Mouse (Mus musculus) granulocyte monocyte progenitor cell, adult 5-6 weeks (primary cell): ENCODE results near the gene Pde6d. TPM values are rescaled to one million over a fixed set of nuclear protein-coding genes. Genes with fewer than 3 reads are reported as not detected.

Source experiments
- ATAC-seq: replicated peaks from 2 replicates; pipeline ENCODE4 v1.8.0; 2016; ENCODE audit warnings: mild to moderate bottlenecking, moderate TSS enrichment, inconsistent platforms; ENCODE audit not compliant: poor library complexity, severe bottlenecking
- total RNA-seq, 2 experiments: library from RNA; stranded (forward) in 1 of 2; stranded (reverse) in 1 of 2; fragments of 200-712, 200-1000 nt in 1 of 2; fragments of >200 nt in 1 of 2; fragmentation: Nextera tagmentation in 1 of 2; gene quantifications; 2 replicates each; pipeline ENCODE4 v1.2.3; 2014 to 2017

The Pde6d gene
- total RNA-seq (2014; fragmentation: Nextera tagmentation) (57.7 and 68.0 TPM in 2 replicates), total RNA-seq (2017) (32.0 and 33.0 TPM in 2 replicates)

DNA sequence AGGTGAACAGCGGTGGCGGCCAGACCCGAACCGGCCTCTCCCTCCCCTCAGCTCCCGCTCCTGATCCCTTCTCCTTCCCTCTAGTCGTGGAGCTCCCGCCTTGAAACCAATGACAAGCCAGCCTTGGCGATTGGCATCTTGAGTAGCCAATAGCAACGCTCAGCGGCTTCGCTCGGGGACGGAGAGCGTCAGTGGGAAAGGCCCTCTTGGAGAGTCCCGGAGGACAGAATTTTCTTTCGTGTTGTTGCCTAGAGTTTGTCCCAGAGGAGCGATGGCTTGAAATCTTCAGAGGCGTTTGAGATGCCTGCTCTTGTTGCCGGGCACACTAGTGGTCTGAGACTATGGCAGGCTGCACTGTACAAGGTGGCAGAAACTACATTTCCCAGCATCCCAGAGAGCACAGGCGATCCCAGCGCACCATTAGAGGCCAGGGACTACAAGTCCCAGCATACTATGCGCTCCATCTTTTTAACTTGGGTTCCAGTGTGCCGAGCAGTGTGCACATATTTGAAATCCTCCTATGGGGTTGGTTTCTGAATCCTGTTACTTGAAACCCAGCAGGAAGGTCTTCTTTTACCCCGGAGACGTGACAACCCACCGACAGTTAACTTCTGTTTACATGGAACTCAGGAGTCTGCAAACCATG, at the start of gene Pde6d, which contains the start of gene Cops7b:
Gene Pde6d (minus strand): TSS at position 179 of the 646 bp plus-strand sequence.
Gene Cops7b (plus strand): TSS at position 454 of the 646 bp plus-strand sequence.
- peak; percentile 84 for ATAC-seq

DNA sequence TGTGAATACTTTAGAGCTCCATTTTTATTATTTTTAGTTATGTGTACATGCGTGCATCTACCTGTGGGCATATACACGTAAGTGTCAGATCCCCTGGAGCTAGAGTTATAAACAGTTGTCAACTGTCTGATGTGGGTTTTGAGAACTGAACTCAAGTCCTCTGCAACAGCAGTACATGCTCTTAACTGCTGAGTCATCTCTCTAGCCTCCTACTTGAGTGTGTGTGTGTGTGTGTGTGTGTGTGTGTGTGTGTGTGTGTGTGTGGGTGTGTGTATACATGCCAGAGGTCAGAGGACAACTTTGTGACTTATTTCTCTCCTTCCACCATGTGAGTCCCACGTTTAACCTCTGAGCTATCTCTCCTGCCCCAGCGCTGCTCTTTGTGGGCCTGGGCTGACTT, 48.1 kb upstream of the Pde6d start:
- no peak for ATAC-seq

DNA sequence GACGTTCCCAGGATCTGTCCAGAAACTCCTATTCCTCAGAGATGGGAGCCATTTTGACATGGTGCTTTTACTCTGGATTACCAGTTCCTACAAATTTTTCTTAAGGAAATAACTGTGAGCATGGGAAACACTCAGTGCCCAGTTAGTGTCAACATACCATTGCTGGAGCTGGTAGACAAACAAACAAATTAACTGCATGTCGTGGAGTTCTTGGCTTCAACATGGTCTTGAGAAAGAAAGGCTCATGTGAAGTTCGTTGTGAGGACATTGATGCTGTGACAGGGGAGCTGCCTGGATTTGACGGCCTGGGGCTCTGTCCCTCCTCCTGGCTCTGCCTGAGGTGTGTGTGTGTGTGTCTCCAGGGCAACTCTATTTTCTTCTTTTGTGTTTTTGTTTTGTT, 47.5 kb upstream of the Pde6d start:
- ATAC-seq, result no peak

DNA sequence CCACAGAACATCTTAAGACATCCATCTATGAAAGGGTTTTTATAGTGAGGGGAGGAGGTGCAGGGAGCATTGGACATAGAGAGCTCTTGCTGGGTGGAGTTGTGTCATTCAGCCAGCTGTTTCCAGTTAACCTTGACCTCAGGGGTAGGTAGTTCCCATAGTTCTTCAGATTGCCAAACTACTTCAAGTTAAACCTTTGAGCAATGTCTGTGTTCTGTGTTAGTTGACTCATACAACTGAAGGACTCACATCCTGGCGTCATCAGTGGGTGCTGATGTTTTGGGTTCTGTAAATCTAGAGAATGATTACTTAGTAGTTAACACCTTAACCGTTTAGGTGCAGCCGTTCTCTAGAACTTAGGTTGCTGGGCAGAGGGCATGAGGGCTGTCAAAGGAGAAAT, 45.8 kb upstream of the Pde6d start:
- ATAC-seq, result no peak

DNA sequence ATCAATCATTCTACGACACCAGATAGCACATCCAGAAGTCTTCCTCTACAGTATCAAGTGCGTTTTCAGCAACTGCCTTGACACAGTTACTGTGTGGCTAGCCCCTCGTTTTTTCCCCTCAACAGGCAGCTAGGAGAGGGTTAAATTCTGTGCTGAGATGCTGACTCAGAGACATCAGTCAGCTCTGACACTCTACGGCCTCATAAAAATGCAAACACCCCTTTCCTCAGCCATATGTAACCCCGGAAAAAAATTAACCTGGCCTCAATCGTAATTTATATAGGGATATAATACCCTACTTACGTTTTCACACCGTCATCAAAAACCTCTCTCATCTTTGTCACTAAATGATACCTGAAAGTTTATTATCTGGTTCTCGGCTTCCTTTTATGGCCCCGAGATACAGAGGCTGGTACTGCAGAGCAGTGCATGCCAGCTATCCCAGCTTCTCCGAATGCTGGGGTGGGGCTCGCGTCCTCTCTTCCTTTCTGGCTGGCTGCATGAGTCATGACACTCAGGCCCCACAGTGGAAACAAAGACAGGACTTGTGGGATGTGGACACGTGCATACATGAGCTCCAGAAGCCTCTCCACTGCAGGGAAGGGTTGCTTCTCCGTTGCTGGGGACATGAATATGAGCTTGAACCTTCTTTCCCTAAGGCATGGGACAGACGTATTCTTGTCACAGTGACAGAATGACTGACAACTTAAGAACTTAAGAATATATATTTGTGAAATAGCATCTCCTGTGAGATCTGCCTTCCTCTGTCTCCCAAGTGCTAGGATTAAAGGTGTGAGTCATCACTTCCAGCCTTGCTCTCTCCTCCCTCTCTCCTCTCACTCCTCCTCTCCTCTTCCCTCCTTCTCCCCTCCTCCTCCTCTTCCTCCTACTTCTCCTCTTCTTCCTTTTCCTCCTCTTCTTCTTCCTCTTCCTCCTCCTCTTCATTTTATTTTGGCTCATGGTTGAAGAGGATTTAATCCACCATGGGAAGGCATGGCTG, 40.9 kb upstream of the Pde6d start:
- ATAC-seq, result no peak

DNA sequence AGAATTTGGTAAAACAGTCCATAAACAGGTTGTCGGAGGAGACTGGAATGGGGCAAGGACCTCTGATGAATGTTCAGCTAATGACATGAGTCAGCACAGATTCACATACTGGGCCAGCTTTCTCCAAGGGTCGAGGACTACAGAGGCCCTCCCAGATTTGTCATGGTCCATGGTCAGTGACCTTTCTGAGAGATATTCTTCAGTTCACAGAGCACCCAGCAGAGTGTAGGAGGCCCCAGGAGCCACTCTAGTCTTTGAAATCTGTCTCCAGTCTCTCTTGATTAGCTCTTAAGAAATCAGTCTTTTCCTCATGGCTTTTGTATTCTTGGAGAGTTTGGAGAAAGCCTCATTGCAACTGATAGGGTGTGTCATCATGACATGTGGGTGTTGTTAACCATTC, 39.9 kb upstream of the Pde6d start:
- no peak for ATAC-seq

DNA sequence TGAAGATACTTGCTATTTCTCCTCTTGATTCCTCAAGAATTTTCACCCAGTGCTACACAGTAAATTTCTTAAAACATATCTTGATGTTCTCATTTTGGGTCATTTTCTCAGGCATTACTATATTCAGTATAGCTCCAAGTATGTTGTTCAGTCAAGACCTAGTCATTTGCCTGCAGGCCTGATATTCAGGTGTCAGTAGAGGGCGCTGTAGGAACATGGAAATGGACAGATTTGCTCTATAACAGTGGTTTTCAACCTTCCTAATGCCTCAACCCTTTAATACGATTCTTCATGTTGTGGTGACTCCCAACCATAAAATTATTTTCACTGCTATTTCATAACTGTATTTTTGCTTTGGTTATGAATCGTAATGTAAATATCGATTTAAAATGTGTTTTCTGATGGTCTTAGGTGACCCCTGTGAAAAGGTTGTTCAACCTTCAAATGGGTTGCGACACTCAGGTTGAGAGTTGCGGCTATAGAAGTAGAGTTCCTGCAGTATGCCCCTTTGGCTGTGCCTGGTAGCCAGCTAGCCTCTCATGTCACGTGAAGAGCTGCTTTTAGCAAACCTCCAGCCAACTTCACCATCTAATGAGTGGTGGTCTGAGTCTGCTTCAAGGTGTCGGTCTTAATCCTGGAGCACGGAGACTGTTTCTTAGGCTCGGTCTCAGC, 36.2 kb upstream of the Pde6d start:
- ATAC-seq, result peak; percentile 69; the same call in 1 of the 2 replicates

DNA sequence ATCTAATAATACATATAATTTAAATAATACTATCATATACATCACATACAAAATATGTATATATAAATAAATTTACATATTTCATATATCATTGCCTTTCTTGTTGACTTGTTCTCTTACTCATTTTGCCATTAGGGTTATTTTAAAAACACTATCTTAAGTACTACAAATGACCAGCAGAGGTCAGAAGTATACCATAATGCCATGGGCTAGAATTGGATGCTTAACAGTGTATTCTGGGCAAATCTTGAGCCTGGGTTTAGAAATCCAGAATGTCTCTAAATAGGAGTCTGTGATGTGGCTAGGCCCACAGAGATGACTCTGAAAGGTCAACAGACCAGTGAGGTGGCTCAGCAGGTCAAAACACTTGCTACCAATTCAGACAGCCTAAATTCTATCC, 31.8 kb upstream of the Pde6d start:
- ATAC-seq, result 0 out of 2 replicates have a peak, but pooled peaks have one; percentile 44

DNA sequence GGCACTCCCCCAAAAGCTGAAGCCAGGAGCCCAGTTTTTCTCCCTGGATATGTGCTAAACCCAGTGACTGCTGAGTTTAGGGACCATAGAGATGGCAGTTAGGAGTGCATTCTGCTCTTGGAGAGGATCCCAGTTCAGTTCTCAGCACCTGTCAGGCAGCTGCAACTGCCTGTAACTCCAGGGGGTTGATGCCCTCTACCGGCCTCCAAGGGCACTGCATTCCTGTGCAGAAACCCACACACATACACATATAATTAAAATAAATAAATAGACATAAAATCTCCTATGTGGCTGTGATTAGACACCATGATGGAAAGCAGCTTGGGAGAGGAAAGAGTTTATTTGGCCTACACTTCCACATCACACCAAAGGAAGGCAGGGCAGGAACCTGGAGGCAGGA, 29.7 kb upstream of the Pde6d start:
- no peak for ATAC-seq

DNA sequence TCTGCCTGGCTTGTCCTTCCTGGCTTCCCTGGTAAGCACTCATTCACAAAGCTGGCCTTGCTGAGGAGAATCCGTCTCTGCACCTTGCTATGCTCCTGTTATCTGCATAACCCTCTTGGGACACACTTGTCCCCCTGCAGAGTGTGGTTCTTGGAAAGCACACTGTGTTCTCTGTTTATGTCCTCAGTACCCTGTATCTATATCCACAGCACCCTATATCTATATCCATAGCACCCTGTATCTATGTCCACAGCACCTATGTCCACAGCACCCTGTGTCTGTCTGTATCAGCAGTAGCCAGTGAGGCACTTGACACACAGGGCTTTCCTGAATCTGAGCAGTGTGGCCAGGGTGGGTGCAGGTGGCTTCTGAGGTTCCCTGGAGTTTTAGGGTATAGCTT, 28.5 kb upstream of the Pde6d start:
- ATAC-seq, result no peak

DNA sequence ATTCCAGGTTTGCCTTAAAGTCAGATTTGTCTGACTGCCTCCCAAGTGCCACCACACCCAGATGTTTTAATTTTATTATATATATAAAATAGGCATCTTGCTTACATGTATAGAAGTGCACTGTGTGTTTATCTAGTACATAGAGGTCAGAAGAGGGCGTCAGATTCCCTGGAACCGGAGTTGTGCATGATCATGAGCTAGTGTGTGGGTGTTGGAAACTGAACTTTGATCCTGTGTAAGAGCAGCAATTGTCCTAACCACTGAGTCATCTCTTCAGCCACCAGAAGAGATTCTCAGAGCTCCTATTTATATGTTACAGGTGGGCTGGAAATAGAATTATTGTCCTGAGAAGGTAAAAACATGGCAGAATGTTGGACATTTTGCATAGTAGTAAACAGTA, 17.7 kb upstream of the Pde6d start:
- no peak for ATAC-seq

DNA sequence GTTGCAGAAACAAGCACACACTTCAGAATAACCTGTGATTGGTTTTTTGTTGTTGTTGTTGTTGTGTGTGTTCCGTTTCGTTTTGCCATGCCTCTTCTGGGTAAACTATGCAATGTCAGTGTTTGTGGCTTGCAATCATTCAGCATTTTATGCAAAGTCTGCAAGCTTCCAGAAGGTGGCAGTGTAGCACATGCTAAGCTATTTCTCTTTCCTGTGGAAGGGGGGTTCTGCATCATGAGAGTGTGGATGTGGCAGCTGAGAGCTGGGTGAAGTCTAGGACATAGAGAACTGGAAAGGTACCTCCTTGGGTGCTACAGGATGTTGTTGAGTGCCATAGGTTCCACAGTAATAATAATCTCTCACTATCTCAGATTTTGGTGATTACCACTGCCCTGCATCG, 16.1 kb upstream of the Pde6d start:
- ATAC-seq, result peak; percentile 48; the same call in 1 of the 2 replicates

DNA sequence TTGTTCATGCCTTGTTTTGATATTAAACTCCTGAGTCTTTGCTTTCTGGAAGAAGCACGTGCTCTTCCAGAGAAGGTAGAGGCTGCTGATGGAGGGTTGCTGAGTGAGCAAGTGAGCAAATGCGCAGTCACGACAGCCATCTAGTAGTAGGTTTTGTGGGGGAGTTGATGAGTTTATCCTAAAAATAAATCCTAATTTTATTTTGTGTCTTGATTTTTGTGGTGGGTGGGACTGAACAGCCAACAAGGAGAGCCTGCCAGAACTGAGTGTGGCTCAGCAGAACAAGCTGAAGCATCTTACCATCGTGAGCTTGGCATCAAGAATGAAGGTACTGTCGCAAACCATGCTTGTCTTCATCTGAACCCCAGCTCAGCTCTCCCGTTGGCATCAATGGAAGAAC, 14.1 kb upstream of the Pde6d start:
- no peak for ATAC-seq

DNA sequence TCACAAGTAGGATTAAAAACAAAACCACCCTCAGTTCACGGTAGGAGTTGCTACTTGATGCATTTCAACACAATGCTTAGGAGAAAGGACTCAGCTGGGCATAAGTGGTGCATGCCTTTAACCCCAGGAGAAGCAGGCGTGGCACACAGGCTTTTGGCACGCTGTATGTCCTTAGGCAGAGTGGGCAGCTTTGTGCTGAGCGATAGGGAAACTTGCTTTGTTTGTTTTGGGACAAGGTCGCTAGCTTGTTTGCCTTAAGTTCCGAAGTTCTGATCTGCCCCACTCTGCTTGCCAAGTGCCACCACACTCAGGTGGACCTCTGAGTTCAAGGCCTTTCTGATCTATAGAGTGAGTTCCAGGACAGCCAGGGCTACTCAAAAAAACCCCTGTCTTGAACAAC, 12.9 kb upstream of the Pde6d start:
- ATAC-seq, result no peak

DNA sequence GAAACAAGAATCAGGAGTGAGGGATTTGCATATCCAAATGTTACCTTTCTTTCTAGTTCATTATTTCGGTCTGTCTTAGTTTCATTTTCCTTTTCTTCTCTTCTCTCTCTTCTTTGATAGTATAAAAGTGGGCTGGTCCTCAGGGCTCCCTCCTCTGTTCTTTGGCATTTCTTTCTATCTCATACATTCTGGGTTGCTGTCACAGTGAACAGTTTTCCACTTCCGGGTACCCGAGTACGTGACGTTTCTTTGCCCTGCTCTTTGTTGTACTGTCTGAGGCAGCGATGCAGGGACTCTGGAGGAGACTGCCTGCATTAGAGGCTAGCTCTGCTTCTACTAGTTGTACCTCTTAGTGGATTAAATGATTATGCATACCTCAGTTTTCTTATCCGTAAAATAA, 12.1 kb upstream of the Pde6d start:
- no peak for ATAC-seq

DNA sequence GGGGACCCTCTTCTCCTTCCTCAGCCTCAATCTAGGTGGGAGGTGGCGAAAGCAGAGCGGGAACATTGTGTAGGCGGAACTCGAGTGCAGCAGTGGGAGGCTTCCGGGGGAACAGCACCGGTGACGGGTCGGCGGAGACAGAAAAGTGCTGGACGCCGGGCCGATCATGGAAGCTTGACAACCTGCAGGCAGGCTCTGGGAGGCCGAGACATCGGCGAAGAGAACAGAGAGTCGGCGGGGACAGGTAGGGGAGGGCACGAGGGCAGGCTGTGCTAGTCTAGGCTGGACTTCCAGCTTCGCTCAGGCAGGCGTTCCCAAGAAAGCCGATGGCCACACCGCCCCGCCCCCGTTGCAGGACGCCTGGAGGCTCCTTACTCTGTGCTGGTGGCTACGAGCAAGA, 4.6 kb upstream of the Pde6d start:
- peak; percentile 69 for ATAC-seq

DNA sequence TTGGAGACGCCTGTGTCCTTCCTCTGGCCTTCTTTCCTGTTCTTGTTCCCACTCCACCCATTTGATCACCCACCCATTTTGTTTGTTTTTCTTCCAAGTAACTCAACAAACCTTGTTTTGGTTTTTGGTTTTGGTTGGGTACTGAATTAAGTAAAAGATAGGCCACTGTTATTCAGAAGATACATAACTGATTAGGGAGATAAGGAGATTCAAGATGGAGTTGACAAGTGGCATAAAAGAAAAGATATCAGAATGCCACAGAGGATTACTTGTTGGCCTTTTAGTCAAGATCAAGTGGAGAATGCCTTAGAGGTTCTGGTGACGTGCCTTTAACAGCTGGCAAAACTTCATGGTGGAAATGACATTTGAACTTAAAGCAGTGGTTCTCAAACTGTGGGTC, 1.3 kb upstream of the Pde6d start:
- ATAC-seq, result no peak

DNA sequence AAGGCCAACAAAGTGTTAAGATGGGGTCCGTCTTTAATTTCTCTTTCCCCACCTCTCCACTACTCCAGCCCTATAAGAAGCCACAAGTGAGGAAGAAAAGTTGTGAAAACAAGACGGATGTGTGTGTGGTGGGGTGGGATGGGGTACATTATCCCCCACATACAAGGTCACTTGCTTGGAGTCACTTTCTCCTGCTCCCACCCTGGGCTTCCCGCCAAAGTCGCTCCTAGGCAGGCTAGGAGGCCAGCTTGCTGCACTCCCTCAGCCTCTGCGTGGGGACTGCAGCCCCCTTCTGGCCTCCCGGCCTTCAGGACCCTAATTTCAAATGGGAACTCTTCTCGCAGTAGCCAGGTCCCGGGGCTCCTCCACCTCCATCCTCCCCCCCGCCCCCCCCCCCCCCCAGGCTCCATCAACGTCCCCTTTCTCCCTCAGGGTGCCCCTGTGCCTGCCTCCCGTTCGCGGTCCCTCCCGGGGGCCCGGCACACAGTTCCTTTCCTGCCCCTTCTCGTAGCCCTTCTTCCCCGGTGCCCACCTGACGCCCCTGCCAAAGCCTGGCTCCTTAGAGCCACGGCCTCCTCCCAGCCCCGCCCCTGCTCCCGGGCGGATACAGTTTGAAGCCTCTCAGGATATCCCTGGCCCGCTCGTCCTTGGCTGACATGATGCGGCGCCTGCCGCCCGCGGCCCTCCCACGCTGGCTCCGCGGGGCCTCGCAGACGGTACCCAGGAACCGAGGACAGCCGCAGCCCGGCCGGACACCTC, 558 bp downstream of the Pde6d start:
- ATAC-seq, result peak; percentile 23

DNA sequence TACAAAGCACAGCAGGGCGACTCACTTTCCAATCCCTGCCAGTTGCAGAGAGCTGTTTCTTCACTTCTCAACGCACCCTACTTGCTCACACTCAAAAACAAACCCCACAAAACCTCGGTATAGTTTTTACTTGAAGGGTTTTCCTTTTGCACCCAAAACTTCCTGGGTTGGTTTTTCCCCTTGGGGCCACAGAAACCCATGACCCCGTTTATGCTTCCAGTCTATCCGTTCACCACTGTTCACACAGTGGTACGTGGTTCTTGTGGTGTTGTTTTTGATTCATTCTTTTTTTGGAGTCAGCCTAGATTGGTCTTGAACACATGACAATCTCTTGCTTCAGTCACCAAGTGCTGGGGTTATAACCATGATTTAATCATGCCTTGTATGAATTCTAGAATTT, 2.0 kb downstream of the Pde6d start:
- ATAC-seq, result no peak

DNA sequence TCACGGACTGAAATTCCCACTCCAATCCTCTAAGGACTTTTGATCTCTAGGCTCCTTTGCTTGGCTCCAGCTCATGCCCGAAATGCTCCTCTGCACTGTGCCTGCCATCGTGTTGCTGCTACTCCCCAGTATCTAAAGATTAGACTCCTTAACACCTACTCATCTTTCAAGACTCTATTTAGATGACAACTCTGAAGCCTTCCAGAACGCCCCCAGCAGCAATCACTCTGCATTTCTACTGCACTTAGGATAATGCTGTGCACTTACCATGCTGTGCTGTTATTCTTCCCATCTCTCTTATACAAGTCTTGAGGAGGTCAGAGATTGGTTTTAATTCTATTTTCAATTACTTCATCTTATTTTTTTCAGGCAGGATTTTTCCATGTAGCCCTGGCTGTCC, 10.5 kb downstream of the Pde6d start:
- ATAC-seq, result no peak
